Mouse (Mus musculus) embryo, embryonic 10 days (tissue): ENCODE data around the gene Gtdc1.

Experiments
- DNase-seq: peaks from one replicate; pipeline ENCODE4 v3.0.0-alpha.2; 2015; ENCODE audit warnings: low spot score

The Gtdc1 gene

DNA sequence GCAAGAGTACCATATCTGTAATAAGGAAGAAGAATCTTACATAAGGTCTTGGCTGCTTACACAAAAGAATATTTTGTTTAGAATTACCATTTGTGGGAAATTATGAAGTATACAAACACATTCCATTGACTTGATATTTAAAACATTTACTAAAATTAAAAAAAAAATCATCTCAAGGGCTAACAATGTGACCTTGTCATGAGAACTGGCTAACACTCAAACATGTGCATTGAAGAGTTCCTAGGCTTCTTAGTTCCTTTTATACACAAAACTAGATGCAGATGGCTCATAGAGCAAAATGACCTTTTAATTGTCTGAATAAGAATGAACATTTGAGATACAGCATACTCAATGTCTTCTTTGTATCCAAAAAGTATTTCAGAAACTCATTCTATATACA lies 344.0 kb downstream of the Gtdc1 start:
- no peak for DNase-seq

DNA sequence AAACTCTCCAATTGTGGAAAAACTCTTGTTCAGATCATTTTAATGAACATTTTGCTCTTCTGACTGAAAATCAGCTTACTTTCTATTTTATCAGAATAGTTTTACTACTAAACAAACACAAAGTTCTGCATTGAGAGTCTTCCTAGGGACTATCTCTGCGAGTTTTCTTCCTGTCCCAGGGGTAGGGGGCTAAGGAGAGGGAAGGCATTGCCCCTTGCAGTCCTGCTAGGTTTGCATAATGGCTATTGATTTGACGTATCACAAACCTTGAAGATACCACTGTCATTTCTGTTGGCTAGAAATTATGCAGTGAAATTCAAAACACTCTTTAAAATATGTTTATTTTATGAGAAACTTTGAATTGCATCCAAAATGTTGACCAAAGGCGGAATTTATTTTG lies 355.6 kb downstream of the Gtdc1 start:
- DNase-seq = no peak

DNA sequence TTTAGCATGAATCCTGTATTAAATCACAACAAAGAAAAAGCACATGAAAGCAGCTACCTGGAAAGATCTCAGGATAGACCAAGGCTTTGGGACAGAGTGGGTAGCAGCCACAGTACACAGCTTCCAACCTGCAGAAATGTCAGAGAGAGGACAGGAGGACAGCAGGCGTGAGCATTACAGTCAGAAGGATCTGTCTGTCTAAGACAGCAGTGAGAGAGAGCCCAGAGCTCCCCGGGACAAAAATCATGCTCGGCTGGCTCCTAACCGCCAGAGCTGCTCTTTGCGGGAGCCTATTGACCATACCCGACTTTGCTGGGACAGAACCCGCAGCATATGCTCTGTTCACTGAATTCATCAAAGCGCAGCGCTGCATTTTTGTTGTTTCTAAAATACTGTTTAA lies 356.3 kb downstream of the Gtdc1 start:
- no peak for DNase-seq

DNA sequence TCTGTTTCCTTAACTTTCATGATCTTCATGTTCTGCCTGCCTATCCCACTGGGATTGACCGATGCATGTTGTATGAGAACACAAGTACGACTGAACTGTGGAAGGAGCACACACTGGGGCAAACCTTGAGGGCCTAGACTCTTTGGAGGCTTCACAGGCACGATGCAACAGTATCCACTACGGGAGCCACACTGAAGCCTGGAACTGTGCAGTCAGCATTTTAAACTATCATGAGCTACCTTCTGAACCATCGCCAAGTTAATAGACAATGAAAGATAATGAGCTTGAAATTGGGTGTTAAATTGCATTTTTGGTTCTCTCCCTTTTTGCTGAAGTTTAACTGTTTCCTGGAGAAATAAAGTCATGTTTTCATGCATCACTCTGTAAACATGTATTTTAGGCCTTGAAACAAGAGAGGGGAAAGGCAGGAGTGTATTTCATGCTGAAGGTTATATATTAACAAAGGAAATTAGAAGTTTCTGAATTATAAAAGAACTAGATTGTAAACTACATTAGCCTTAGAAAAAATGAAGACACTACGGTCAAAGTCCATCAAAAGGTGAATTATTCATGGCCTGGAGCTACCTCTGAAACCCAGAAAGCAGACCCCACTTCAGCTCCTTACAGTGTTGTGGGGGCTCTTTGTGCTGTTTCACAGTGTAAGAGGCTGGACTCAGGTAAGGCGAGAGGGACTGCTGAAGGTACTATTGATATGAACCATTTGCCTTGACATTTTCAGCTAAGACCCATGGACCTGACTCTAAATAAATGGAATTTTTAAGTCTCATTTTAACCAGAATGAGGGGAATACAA lies 358.1 kb downstream of the Gtdc1 start:
- DNase-seq = no peak

DNA sequence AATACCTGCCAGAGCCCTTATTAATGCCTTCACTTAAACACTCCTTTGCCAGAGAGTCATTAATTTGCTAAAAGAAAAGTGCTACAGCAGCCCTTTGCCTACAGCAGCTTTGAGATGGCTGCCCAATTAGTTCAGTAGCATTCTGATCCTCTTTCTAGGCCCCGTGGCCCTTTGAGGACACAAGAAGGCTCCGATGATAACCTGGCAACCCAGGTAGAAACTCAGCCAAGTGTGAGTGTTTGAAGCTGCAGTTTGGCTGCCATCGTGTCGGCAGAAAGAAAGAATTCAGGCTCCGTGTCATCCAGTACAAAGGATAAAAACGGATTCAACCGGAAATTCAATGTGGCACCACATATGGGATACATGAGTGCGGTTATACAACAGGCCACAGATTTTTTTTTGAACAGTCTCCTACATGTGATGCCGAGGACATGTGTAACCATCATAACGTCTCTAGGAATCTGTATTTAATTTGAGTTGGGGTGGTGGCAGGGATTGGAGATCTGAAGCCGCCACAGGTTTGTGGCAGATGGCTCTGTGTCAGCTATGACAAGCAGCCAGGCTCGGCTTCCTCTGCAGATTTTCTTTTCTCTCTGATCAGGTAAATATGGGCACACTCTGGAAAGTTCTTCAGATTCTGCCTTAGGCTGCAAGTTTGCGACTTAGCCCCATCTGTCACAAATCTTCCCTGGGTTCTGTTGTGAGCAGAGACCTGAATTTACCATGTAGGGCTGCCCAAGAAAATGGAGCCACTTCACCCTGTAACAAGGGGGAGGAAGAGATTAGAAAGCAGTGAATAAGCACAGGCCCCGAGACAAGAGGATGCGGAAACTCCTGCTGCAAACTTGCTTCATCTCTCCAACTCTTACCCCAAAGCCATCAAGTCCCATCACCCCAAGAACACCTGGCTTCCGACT lies 362.4 kb downstream of the Gtdc1 start:
- no peak for DNase-seq

DNA sequence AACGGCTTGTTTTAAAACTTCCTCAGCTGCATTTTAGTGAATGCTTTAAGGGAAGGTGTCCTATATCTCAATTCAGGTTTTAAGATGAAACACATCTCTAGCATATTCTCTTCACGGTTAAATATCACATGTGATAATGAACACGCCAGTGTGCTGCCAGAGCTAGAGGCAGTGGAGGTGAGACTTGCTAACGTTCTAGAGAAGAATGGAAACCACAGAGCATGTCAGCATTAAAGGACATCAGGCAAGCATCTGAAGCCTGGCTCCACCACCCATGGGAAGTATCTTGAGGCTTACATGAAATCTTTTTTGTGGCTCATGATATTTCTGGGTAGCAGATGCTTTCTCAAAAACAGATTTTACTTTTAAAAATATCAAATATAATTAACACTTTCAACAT lies 365.7 kb downstream of the Gtdc1 start:
- no peak for DNase-seq

DNA sequence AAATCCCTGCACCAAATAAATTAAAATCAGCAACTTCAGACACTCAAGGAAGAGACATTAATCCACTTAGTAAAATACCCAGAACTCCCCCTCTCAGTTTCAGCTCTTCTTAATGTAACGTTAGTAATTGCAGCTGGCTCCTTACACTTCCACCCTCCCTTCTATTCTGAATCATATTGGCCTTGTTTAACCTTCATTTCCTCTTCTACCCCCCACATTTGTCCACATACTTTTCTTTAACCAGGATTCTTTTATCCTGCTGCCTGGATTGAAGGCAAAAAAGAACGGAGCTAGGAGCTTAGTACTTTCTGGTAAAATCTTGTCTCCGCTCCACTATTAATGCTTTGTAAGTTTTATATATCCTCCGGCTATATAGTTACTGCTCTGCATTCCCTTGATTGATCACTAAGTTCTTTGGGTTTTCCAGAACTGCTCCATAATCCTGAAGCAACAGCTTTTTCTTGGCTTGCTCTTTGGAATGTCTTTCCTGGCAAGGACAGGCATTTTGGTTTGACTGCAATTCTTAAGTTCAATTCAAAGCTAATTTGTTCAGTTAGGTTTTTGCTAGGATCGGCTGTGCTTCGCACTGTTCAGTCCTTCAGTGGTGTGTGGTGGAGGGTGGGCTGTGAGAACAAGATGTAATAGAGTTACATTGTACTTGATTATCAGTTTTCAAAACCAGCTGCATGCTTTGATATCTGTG lies 368.1 kb downstream of the Gtdc1 start:
- no peak for DNase-seq

DNA sequence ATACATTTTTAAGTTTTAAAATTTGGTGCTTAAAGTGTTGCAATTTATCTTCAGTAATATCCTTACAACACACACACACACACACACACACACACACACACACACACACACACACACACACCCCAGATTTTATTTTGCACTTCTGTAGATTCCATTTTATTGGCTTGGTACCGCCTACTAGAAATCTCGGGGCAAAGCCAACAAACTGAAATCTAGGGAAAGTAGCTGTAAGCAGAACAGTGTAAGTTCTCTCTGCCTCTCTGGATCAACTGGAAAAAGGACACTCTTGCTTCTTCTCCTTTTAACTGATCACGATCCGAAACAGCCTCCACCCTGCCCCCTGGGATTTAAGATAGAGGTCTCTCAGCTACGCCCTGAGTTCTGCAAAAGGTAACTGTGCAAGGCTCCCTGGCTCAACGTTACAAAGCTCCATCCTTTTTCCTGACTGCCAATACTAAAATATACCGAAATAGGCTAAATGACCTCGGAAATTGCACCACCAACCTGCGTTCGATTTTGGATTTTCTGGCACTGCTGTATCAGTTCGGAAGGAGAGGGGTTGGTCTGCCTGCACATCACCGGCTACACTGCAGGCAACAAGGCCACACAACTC lies 369.7 kb downstream of the Gtdc1 start:
- DNase-seq = no peak

DNA sequence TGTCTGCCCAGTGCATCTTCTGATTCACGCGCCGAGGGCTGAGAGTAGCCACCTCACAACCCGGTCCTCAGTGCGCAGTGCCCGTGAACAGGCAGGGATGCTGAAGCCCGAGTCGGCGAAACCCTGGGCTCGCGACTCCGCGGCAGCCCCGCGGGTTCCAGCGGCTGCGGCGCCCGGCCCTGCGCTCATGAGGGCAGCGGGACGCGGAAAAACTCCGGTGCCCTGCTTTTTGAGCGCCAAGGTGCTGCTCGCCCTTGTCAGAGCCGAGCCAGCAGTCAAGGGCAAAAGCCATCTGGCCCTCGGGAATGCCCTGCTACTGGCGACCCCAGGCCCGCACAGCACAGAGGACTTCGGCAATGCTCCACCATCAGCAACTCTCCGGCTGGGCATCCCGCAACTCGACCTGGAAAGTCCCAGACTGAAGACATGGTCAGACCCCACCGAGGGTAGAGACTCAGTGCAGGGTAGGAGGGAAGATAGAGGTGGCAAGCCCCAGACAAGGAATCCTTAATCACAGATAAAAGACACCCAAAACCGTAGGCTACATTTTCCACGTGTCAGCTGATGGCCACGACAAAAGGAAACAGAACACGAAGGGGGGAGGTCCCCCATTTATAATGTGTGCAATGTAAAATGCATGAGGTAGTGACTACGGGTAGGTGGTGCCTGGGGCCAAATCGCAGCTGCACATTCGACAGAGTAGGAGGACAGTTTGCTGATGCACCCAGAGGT lies 370.4 kb downstream of the Gtdc1 start:
- DNase-seq = peak; percentile 51

DNA sequence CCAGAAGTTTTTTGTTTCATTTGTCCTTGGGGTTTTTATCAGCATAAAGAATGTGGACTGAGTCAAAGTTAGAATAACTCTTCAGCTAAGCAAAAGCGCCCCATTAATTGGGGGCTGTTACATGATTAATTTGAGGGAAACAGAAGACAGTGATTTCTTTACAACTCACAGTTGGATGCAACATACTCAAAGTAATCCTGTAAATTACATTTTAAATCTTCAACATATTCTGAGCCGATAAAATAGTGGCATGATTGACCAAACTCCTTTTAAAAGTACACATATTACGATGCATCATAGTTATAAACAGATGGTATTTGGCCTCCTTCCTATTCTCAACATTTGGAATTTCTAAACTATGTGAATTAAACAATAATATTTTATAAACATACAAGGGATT lies 372.7 kb downstream of the Gtdc1 start:
- DNase-seq = no peak

DNA sequence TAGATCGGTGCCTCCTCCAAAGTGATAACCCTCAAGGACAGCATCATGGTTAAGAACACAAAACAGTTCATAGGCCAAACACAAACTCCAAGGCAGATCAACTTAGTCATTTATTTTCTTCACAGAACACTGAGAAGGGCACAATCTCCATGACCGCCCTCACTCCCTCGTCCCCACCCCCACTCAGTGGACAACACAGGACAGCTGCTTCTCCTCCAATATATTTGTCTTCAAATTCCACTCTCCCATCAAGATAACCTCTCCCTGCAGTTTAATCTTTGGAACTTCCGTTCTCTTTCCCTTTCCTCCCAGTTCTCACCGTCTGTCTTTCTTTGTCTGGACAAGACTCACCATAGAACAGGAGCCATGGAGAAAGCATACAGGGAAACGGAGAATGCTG lies 378.1 kb downstream of the Gtdc1 start:
- DNase-seq = no peak

DNA sequence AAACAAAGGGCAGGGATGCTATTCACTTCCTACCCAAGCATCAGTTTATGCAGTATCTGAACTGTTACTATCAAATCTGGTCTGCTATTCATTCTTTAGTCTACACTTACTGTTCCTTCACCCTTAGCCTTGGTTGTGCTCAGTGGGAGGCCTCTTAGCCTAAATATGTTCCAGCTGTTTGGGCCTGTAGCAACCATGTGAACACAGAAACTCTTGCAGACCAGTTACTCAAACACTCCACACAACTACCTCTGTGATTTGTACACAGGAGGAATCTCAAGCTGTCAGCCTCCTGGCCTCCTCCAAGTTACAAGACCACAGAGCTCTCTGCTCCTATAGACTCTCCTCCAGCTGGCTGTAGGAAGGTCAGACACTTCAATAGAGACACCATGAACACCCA lies 384.7 kb downstream of the Gtdc1 start:
- DNase-seq = no peak

DNA sequence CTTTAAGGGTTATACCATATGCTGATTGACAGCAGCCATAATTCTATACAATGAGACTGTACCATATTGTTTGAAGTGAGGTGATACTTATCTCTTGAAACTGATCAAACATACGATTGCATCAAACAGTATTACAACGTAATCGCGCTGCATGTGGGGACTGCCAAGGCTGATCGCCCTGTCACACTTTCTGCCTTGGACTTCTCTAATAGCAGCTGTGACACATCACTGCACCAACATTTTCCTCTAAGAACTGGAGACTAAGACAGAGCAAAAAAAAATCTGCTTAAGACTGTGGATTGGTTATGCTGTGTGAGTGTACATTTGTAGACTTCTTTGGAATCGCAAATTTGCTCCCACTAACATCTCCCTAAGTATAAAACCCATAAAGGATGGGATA lies 385.7 kb downstream of the Gtdc1 start:
- no peak for DNase-seq

DNA sequence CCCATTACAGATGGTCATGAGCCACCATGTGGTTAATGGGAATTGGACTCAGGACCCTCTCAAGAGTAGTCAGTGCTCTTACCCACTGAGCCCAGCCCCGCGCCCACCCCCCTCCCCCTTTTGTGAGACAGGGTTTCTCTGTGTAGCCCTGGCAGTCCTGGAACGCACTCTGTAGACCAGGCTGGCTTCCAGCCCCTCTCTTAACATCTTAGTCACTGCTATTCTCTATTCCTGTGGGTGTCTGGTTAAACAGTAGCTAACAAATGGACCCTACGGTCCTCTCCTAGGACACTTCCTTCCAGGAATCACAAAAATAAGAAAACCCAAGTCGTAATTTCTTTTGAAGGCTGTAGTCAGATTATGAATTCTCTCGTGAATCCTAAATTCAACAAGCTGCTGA lies 386.6 kb downstream of the Gtdc1 start:
- DNase-seq = no peak

DNA sequence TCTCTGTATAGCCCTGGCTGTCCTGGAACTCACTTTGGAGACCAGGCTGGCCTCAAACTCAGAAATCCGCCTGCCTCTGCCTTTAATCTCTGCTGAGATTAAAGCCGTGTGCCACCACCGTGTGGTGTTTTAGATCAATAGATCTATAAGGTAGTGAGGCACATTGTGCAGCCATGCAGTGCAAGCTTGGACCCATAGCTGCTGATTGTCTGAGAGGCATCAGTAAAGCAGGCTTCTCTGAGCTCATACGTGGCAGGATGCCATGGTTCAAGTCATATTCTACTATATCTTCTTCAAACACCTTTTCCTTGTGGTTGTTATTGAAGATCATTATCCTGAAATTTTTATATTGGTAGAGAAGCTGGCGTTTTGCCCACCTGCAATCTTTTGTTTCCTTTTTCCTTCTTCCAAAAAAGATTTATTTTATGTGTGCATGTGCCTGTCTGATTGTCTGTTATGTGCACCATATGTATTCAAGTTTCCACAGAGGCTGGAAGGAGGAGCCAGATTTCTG lies 388.3 kb downstream of the Gtdc1 start:
- DNase-seq = no peak

DNA sequence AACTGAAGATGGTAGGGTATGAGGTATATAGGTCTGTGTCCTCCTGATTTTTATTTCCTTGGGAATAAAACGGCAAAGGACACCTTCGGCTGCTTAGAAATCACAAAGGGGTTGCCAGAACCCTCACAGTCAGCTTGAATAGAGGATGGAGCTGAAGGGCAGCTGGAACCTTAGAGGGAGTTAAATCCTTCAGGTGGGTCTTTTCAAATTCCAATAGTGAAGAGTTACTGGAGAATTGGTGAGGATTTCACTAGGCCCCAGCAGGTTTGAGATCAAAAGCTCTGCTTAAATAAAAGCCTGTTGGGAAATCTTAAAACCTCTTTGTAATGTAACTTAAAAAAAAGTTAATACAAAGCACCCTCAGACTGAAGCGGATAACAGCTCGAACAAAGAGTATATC lies 389.3 kb downstream of the Gtdc1 start:
- no peak for DNase-seq

DNA sequence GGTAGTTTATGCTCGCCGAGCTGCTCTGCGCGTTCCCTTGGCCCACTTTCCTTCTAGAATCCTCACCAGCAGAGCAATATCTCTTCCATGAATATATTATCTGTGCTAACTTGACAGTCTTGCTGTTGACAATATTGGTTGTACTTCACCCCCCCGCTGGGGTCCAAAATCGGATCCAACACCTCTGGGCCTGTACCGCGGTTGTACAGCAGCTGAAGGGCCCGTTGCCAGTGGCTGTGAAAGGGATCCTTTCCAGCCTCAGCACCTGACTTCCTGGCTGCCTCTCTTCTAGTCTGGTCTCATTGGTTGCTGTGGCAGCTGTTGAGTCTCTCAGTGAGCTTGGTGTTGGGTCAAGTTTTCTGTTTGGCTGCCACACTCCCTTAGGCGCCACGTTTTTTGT lies 391.7 kb downstream of the Gtdc1 start:
- DNase-seq = no peak

DNA sequence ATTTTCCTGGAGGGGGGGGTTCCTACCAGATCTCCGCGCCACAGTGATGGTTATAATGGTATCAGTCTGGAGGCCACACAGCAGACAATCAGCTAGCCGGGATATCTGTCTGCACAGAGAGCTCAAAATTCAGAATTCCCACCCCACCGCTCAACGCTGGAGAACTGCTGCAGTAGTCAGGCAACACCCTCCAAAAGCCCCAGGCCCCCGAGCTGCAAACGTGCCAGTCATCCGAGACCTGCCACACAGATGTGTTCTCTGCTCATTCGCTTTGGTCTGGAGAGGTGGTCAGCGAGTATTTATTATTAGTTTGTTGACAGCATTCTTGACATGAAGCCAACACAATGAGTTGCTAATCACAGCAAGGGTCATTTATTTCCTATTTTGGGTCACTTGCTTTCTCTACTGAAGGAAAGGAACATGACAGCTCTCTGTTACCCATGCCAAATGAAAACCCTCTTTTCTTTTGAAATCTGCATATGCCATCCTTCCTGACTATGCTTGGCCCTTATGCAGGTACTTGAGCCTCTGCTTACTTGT lies 392.3 kb downstream of the Gtdc1 start:
- DNase-seq = no peak

DNA sequence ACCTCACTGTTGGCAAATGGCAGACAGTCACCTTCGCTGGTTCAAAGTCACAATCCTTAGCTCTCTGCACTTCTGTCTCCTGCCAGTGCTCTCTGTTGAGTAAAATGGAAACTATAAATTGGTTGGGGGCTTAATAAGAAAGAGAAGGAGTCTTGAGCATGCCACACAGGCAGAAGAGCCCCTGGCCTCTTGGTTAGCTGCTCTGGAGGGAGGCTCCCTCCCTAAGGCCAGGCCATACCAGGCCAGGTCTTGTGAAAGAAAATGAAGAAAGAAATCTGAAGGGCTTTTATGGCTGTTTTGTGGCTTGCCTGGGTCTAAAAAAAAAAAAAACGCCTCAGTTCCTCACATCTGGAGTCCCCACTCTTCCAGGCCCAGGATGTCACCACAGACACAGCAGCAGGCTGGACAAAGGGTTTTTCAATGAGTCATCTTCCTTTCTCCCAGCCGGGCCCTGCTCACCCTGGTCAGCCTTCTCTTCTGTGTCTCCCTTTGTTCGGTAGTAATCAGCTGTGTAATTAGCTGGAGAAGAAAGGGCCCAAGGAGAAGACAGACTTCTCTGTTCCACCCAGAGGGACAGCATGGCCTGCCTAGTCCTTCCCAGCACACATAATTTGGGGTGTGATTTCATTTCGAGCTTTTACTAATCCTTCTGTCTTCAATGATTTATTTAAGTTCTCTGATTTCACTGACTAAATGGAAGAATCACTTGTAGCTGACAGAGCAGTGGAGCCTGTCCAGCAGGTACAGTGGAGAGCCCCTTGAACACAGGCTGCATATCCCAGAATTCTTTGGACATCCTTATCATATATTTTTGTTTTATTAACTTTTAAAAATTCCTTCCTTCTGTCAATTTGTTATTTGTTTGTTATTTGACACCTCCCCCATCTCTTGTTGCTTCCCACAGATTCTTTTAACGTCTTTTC lies 401.1 kb downstream of the Gtdc1 start:
- peak; percentile 75 for DNase-seq
